Mouse (Mus musculus): ENCODE measurements around the gene 3110082I17Rik.

DNA sequence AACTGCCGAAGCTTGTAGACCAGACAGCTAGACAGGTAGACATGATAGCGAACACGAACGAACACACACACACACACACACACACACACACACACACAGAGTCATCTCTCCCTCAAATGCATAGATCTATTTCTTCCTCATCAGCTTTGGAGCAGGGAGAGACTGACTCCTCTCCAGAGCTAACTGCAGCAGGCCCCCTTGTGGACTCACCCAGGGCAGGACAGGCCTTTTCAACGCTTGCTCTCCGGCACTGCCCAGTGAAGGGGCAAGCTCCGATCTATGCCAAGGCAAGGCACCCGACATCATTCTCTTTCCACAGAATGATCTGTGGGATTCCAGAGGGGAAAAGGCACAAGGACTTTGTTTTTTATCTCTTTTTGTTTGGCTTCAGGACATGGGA lies 15.1 kb downstream of the 3110082I17Rik start:
- TF ChIP-seq CTCF (conservative IDR thresholded peaks at IDR 0.05; ENCODE audit: low read length) (no peak), NANOG (IDR thresholded peaks at IDR 0.05; ENCODE audit: borderline replicate concordance, low read length) (no peak), POU5F1 (IDR thresholded peaks at IDR 0.05; ENCODE audit: borderline replicate concordance, low read length) (no peak)
